Mouse (Mus musculus): ENCODE data around the gene P2ry10b. TPM values are rescaled to one million over a fixed set of nuclear protein-coding genes. Genes with fewer than 3 reads are reported as not detected.

The P2ry10b gene
- 0.24 and 0.78 TPM in 2 replicates for polyA plus RNA-seq (2014; fragmentation: Nextera tagmentation; extraction: Ambion mirVana)

GRCm38 (mm10) chrX:107148681-107149080, at the start of gene P2ry10b:
Gene P2ry10b (plus strand): TSS chrX:107148927.
- H3K9ac ChIP-seq (replicated peaks; ENCODE audit: low read length) = no peak within 1 kb of the TSS
- no peaks in the 10 kb centered on the region for H3K36me3 ChIP-seq (replicated peaks; ENCODE audit: control insufficient read depth, insufficient read depth, low read depth, low read length)
- H3K4me3 ChIP-seq (ENCODE audit: low read depth, low read length) = no peak within 1 kb of the TSS
- no peak within 1 kb of the TSS for H3K27ac ChIP-seq (replicated peaks; ENCODE audit: low read depth, low read length)
- 91% methylated on average over 3 of the region's 3 CpGs for WGBS
- no peaks in the 10 kb centered on the region for H3K9me3 ChIP-seq (replicated peaks; ENCODE audit: control insufficient read depth, low read length)
- H3K4me1 ChIP-seq (ENCODE audit: control insufficient read depth, insufficient read depth, low read length) = no peaks in the 10 kb centered on the region
- no peaks in the 10 kb centered on the region for H3K27me3 ChIP-seq (ENCODE audit: control insufficient read depth, insufficient read depth, low read length)
- H3K4me2 ChIP-seq (ENCODE audit: low read depth, low read length) = no peak within 1 kb of the TSS
- ATAC-seq (replicated peaks; ENCODE audit: insufficient number of reproducible peaks, low FRiP score, low TSS enrichment, low read depth) (no peak), DNase-seq (ENCODE audit: low spot score) (no peak)

- Histone ChIP-seq H3K4me1 (ENCODE audit: control insufficient read depth, insufficient read depth, low read length) (no peaks in the 10 kb centered on the region), H3K27me3 (ENCODE audit: control insufficient read depth, insufficient read depth, low read length) (no peaks in the 10 kb centered on the region), H3K9me3 (replicated peaks; ENCODE audit: control insufficient read depth, low read length) (no peaks in the 10 kb centered on the region), H3K4me3 (ENCODE audit: low read depth, low read length) (no peak overlapping the region), H3K36me3 (replicated peaks; ENCODE audit: control insufficient read depth, insufficient read depth, low read depth, low read length) (no peaks in the 10 kb centered on the region), H3K9ac (replicated peaks; ENCODE audit: low read length) (no peak overlapping the region), H3K4me2 (ENCODE audit: low read depth, low read length) (no peak overlapping the region), H3K27ac (replicated peaks; ENCODE audit: low read depth, low read length) (no peak overlapping the region)
- 92% methylated on average over 1 of the region's 1 CpGs for WGBS
- ATAC-seq (replicated peaks; ENCODE audit: insufficient number of reproducible peaks, low FRiP score, low TSS enrichment, low read depth) (no peak), DNase-seq (ENCODE audit: low spot score) (no peak)
Measured at GRCm38 (mm10) chrX:107116333-107116732, 32.4 kb upstream of the P2ry10b start.

DNA sequence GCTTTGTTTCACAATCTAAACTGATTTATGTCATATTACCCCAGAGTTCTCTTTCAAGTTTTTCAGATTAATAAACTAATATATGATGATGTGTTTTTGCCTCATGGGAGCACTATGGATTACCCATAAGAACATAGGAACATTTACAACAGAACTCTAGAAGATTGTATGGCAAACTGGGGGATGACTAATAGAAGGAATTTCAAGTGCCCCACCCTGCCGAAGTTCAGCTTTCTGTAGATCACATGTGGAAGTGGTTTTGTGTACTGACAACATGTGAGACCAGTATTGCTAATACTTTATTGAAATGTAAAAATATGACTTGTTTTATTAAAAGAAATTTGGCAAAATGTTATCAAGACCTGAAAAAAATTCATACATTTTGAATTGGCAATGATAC, 31.7 kb upstream of the P2ry10b start:
- no peaks in the 10 kb centered on the region for H3K27me3 ChIP-seq (ENCODE audit: control insufficient read depth, insufficient read depth, low read length)
- no peaks in the 10 kb centered on the region for H3K4me1 ChIP-seq (ENCODE audit: control insufficient read depth, insufficient read depth, low read length)
- no peaks in the 10 kb centered on the region for H3K9me3 ChIP-seq (replicated peaks; ENCODE audit: control insufficient read depth, low read length)
- H3K9ac ChIP-seq (replicated peaks; ENCODE audit: low read length) = no peak overlapping the region
- no peak overlapping the region for H3K4me3 ChIP-seq (ENCODE audit: low read depth, low read length)
- no peak for DNase-seq (ENCODE audit: low spot score)
- 87% methylated on average over 1 of the region's 1 CpGs for WGBS
- no peak for ATAC-seq (replicated peaks; ENCODE audit: insufficient number of reproducible peaks, low FRiP score, low TSS enrichment, low read depth)
- no peak overlapping the region for H3K4me2 ChIP-seq (ENCODE audit: low read depth, low read length)
- no peak overlapping the region for H3K27ac ChIP-seq (replicated peaks; ENCODE audit: low read depth, low read length)
- no peaks in the 10 kb centered on the region for H3K36me3 ChIP-seq (replicated peaks; ENCODE audit: control insufficient read depth, insufficient read depth, low read depth, low read length)

DNA sequence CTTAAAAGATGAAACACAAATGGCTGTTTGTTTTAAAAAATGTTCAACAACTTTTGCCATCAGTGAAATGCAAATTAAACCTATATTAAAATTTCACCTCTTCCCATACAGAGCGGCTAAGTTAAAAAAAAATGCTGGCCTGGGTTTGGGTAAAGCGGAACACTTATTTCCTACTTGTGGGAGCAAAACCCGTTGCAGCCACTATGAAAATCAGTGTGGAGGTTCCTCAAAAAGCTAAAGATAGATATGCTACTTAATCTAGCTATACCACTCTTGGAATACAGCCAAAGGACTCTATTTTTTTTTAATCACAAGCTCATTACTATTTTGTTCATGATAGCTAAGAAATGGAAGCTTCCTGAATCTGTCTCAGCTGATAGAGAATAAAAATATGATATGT, 5.5 kb upstream of the P2ry10b start:
- H3K4me3 ChIP-seq (ENCODE audit: low read depth, low read length) = no peak overlapping the region
- no peaks in the 10 kb centered on the region for H3K9me3 ChIP-seq (replicated peaks; ENCODE audit: control insufficient read depth, low read length)
- ATAC-seq (replicated peaks; ENCODE audit: insufficient number of reproducible peaks, low FRiP score, low TSS enrichment, low read depth) = no peak
- H3K4me2 ChIP-seq (ENCODE audit: low read depth, low read length) = no peak overlapping the region
- H3K36me3 ChIP-seq (replicated peaks; ENCODE audit: control insufficient read depth, insufficient read depth, low read depth, low read length) = no peaks in the 10 kb centered on the region
- no peaks in the 10 kb centered on the region for H3K4me1 ChIP-seq (ENCODE audit: control insufficient read depth, insufficient read depth, low read length)
- 81% methylated on average over 3 of the region's 3 CpGs for WGBS
- H3K9ac ChIP-seq (replicated peaks; ENCODE audit: low read length) = no peak overlapping the region
- DNase-seq (ENCODE audit: low spot score) = no peak
- no peaks in the 10 kb centered on the region for H3K27me3 ChIP-seq (ENCODE audit: control insufficient read depth, insufficient read depth, low read length)
- H3K27ac ChIP-seq (replicated peaks; ENCODE audit: low read depth, low read length) = no peak overlapping the region

DNA sequence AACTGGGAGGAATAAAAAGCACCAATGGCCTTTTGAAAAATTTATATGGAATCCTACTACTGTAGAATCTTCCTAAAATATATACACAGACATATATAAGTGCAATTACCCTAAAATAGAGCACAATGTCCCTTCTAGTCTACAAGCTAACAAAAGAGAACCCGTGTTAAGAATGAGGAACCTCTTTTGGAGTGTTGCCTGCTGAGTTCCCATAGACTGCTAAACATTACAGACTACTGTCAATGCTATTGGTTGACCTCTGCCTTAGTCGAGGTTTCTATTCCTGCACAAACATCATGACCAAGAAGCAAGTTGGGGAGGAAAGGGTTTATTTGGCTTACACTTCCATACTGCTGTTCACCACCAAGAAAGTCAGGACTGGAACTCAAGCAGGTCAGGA, 4.8 kb upstream of the P2ry10b start:
- 67% methylated on average over 2 of the region's 2 CpGs for WGBS
- H3K4me3 ChIP-seq (ENCODE audit: low read depth, low read length) = no peak overlapping the region
- no peaks in the 10 kb centered on the region for H3K27me3 ChIP-seq (ENCODE audit: control insufficient read depth, insufficient read depth, low read length)
- H3K4me1 ChIP-seq (ENCODE audit: control insufficient read depth, insufficient read depth, low read length) = no peaks in the 10 kb centered on the region
- no peak for ATAC-seq (replicated peaks; ENCODE audit: insufficient number of reproducible peaks, low FRiP score, low TSS enrichment, low read depth)
- no peaks in the 10 kb centered on the region for H3K36me3 ChIP-seq (replicated peaks; ENCODE audit: control insufficient read depth, insufficient read depth, low read depth, low read length)
- H3K9ac ChIP-seq (replicated peaks; ENCODE audit: low read length) = no peak overlapping the region
- H3K27ac ChIP-seq (replicated peaks; ENCODE audit: low read depth, low read length) = no peak overlapping the region
- no peak overlapping the region for H3K4me2 ChIP-seq (ENCODE audit: low read depth, low read length)
- H3K9me3 ChIP-seq (replicated peaks; ENCODE audit: control insufficient read depth, low read length) = no peaks in the 10 kb centered on the region
- no peak for DNase-seq (ENCODE audit: low spot score)

- Histone ChIP-seq H3K9ac (replicated peaks; ENCODE audit: low read length) (no peak overlapping the region), H3K27ac (replicated peaks; ENCODE audit: low read depth, low read length) (no peak overlapping the region), H3K4me1 (ENCODE audit: control insufficient read depth, insufficient read depth, low read length) (no peaks in the 10 kb centered on the region), H3K27me3 (ENCODE audit: control insufficient read depth, insufficient read depth, low read length) (no peaks in the 10 kb centered on the region), H3K36me3 (replicated peaks; ENCODE audit: control insufficient read depth, insufficient read depth, low read depth, low read length) (no peaks in the 10 kb centered on the region), H3K4me3 (ENCODE audit: low read depth, low read length) (no peak overlapping the region), H3K4me2 (ENCODE audit: low read depth, low read length) (no peak overlapping the region), H3K9me3 (replicated peaks; ENCODE audit: control insufficient read depth, low read length) (no peaks in the 10 kb centered on the region)
- DNase-seq (ENCODE audit: low spot score) (no peak), ATAC-seq (replicated peaks; ENCODE audit: insufficient number of reproducible peaks, low FRiP score, low TSS enrichment, low read depth) (no peak)
- WGBS = 58% methylated on average over 4 of the region's 4 CpGs
Measured at GRCm38 (mm10) chrX:107149391-107149993, 765 bp downstream of the P2ry10b start.

GRCm38 (mm10) chrX:107150027-107150426, 1.3 kb downstream of the P2ry10b start:
- Histone ChIP-seq H3K9ac (replicated peaks; ENCODE audit: low read length) (no peak overlapping the region), H3K27me3 (ENCODE audit: control insufficient read depth, insufficient read depth, low read length) (no peaks in the 10 kb centered on the region), H3K4me3 (ENCODE audit: low read depth, low read length) (no peak overlapping the region), H3K4me2 (ENCODE audit: low read depth, low read length) (no peak overlapping the region), H3K4me1 (ENCODE audit: control insufficient read depth, insufficient read depth, low read length) (no peaks in the 10 kb centered on the region), H3K36me3 (replicated peaks; ENCODE audit: control insufficient read depth, insufficient read depth, low read depth, low read length) (no peaks in the 10 kb centered on the region), H3K9me3 (replicated peaks; ENCODE audit: control insufficient read depth, low read length) (no peaks in the 10 kb centered on the region), H3K27ac (replicated peaks; ENCODE audit: low read depth, low read length) (no peak overlapping the region)
- ATAC-seq (replicated peaks; ENCODE audit: insufficient number of reproducible peaks, low FRiP score, low TSS enrichment, low read depth) = no peak
- peak; percentile 33 for DNase-seq (ENCODE audit: low spot score)
- 42% methylated on average over 5 of the region's 5 CpGs for WGBS

GRCm38 (mm10) chrX:107150752-107151515, 2.2 kb downstream of the P2ry10b start:
- no peaks in the 10 kb centered on the region for H3K9me3 ChIP-seq (replicated peaks; ENCODE audit: control insufficient read depth, low read length)
- ATAC-seq (replicated peaks; ENCODE audit: insufficient number of reproducible peaks, low FRiP score, low TSS enrichment, low read depth) (no peak), DNase-seq (ENCODE audit: low spot score) (peak; percentile 3)
- no peaks in the 10 kb centered on the region for H3K4me1 ChIP-seq (ENCODE audit: control insufficient read depth, insufficient read depth, low read length)
- no peak overlapping the region for H3K4me3 ChIP-seq (ENCODE audit: low read depth, low read length)
- H3K27me3 ChIP-seq (ENCODE audit: control insufficient read depth, insufficient read depth, low read length) = no peaks in the 10 kb centered on the region
- H3K4me2 ChIP-seq (ENCODE audit: low read depth, low read length) = no peak overlapping the region
- no peaks in the 10 kb centered on the region for H3K36me3 ChIP-seq (replicated peaks; ENCODE audit: control insufficient read depth, insufficient read depth, low read depth, low read length)
- no peak overlapping the region for H3K27ac ChIP-seq (replicated peaks; ENCODE audit: low read depth, low read length)
- no peak overlapping the region for H3K9ac ChIP-seq (replicated peaks; ENCODE audit: low read length)
- 58% methylated on average over 4 of the region's 4 CpGs for WGBS

Data from embryonic facial prominence, embryonic 11.5 days (tissue).